In genomic region chr6:55920282-55920720, GRCm38 (mm10) we compare ENCODE assay signal across 13 mouse cellular contexts.
A peak's percentile ranks its signal among the peaks of the same experiment; 100 is the strongest.
DNase-seq lines count a peak whose midpoint lies in the region; ATAC-seq and TF ChIP-seq lines count a peak whose summit lies in the region.
"Had no signal": no experiment of that assay in that cellular context is flagged by ENCODE, and none has a peak within 500 bp of the region (broad histone marks: within the 10 kb centered on the region; RNA-seq: fewer than 3 reads in every experiment).

No protein-coding gene starts in this region.

- peak; percentile 93 for ATAC-seq in forebrain, embryonic 13.5 days
- peak; percentile 81 for ATAC-seq in hindbrain, postnatal 0 days
- peak; percentile 91 for ATAC-seq in neural tube, embryonic 14.5 days (ENCODE audit: low read depth)
- no peak for ATAC-seq in frontal cortex, adult (ENCODE audit: low TSS enrichment)
- no peak for ATAC-seq in liver, embryonic 11.5 days (replicated peaks; ENCODE audit: low FRiP score)

- no peaks in the 10 kb centered on the region for H3K36me3 ChIP-seq in forebrain, embryonic 13.5 days (ENCODE audit: poor library complexity, severe bottlenecking)
- H3K36me3 ChIP-seq in hindbrain, postnatal 0 days (ENCODE audit: insufficient read depth, low read length), result no peaks in the 10 kb centered on the region
- H3K36me3 ChIP-seq in neural tube, embryonic 14.5 days (ENCODE audit: control insufficient read depth, insufficient read depth, low read length), result no peaks in the 10 kb centered on the region
- H3K36me3 ChIP-seq in liver, embryonic 11.5 days (ENCODE audit: control insufficient read depth, insufficient read depth, low read length), result no peaks in the 10 kb centered on the region

- no peaks in the 10 kb centered on the region for H3K9me3 ChIP-seq in forebrain, embryonic 13.5 days (replicated peaks)
- H3K9me3 ChIP-seq in hindbrain, postnatal 0 days (ENCODE audit: low read length), result no peaks in the 10 kb centered on the region
- no peaks in the 10 kb centered on the region for H3K9me3 ChIP-seq in neural tube, embryonic 14.5 days (ENCODE audit: control insufficient read depth, low read length)
- H3K9me3 ChIP-seq in liver, embryonic 11.5 days (ENCODE audit: control insufficient read depth, low read length), result no peaks in the 10 kb centered on the region

- no peak overlapping the region for H3K4me3 ChIP-seq in forebrain, embryonic 13.5 days
- H3K4me3 ChIP-seq in hindbrain, postnatal 0 days (ENCODE audit: low read length), result no peak overlapping the region
- H3K4me3 ChIP-seq in neural tube, embryonic 14.5 days (ENCODE audit: low read depth, low read length), result no peak overlapping the region
- no peak overlapping the region for H3K4me3 ChIP-seq in liver, embryonic 11.5 days (ENCODE audit: low read depth, low read length)

- H3K27ac ChIP-seq in forebrain, embryonic 13.5 days, result peak overlapping the region; percentile 94
- H3K27ac ChIP-seq in hindbrain, postnatal 0 days, result peak overlapping the region; percentile 58; the same call in 1 of the 2 replicates
- peak overlapping the region; percentile 83 for H3K27ac ChIP-seq in neural tube, embryonic 14.5 days (ENCODE audit: low read depth, low read length)
- H3K27ac ChIP-seq in liver, embryonic 11.5 days (ENCODE audit: low read depth, low read length), result no peak overlapping the region
- H3K27ac ChIP-seq: kidney, postnatal 0 days had no signal

- H3K4me1 ChIP-seq in forebrain, embryonic 13.5 days, result peaks cover 19% of the 10 kb centered on the region
- H3K4me1 ChIP-seq in hindbrain, postnatal 0 days (ENCODE audit: insufficient read depth, low read length), result peaks cover 3% of the 10 kb centered on the region; the same call in 1 of the 2 replicates
- peaks cover 5% of the 10 kb centered on the region for H3K4me1 ChIP-seq in neural tube, embryonic 14.5 days (ENCODE audit: control insufficient read depth, insufficient read depth, low read length)
- H3K4me1 ChIP-seq in liver, embryonic 11.5 days (replicated peaks; ENCODE audit: control insufficient read depth, insufficient read depth, low read length), result no peaks in the 10 kb centered on the region

- no peak overlapping the region for H3K9ac ChIP-seq in forebrain, embryonic 13.5 days
- no peak overlapping the region for H3K9ac ChIP-seq in hindbrain, postnatal 0 days (replicated peaks; ENCODE audit: low read length)
- no peak overlapping the region for H3K9ac ChIP-seq in neural tube, embryonic 14.5 days (replicated peaks; ENCODE audit: low read depth, low read length)
- no peak overlapping the region for H3K9ac ChIP-seq in liver, embryonic 11.5 days (ENCODE audit: low read depth, low read length)
- H3K9ac ChIP-seq: lung, embryonic 14.5 days had no signal

- WGBS in forebrain, embryonic 13.5 days, result 21% methylated on average over 3 of the region's 3 CpGs
- 28% methylated on average over 3 of the region's 3 CpGs for WGBS in hindbrain, postnatal 0 days
- 30% methylated on average over 3 of the region's 3 CpGs for WGBS in neural tube, embryonic 14.5 days
- WGBS in liver, embryonic 11.5 days, result 79% methylated on average over 3 of the region's 3 CpGs

- peak overlapping the region; percentile 30 for H3K4me2 ChIP-seq in forebrain, embryonic 13.5 days
- peak overlapping the region; percentile 13; the same call in 1 of the 2 replicates for H3K4me2 ChIP-seq in hindbrain, postnatal 0 days (ENCODE audit: low read depth, low read length)
- H3K4me2 ChIP-seq in neural tube, embryonic 14.5 days (ENCODE audit: low read depth, low read length), result peak overlapping the region; percentile 11; the same call in 1 of the 2 replicates
- H3K4me2 ChIP-seq in liver, embryonic 11.5 days, result no peak overlapping the region
- H3K4me2 ChIP-seq: lung, embryonic 14.5 days had no signal

- DNase-seq in layer of hippocampus, adult 9-10 months (ENCODE audit: low spot score), result peak; percentile 30
- DNase-seq in layer of hippocampus, postnatal 25 days (ENCODE audit: extremely low spot score in 1 of 2, low spot score in 1 of 2), result no peak
- peak; percentile 58 for DNase-seq in hindbrain, postnatal 0 days (ENCODE audit: low spot score)
- no peak for DNase-seq in lung, postnatal 25 days (ENCODE audit: low spot score)
- no peak for DNase-seq in liver, embryonic 11.5 days (ENCODE audit: low spot score)
- DNase-seq: adrenal gland, postnatal 36 days; heart, postnatal 36 days; lung, embryonic 14.5 days; thymus, postnatal 4 days had no signal

- no peaks in the 10 kb centered on the region for H3K27me3 ChIP-seq in forebrain, embryonic 13.5 days
- H3K27me3 ChIP-seq in hindbrain, postnatal 0 days (ENCODE audit: insufficient read depth, low read length), result no peaks in the 10 kb centered on the region
- H3K27me3 ChIP-seq in neural tube, embryonic 14.5 days (ENCODE audit: control insufficient read depth, insufficient read depth, low read length), result no peaks in the 10 kb centered on the region
- H3K27me3 ChIP-seq in liver, embryonic 11.5 days (replicated peaks; ENCODE audit: control insufficient read depth, insufficient read depth, low read length), result no peaks in the 10 kb centered on the region

- no peak for TF ChIP-seq CTCF in hindbrain, postnatal 0 days (IDR thresholded peaks at IDR 0.05; ENCODE audit: low read depth)

Comparison
In these comparisons a context has a peak if more than half of its experiments do, and no peak if none do; other contexts are left out.
1. DNase-seq: peak in layer of hippocampus, adult 9-10 months (single experiment) and hindbrain, postnatal 0 days (single experiment); none in layer of hippocampus, postnatal 25 days (0 of 2), lung, postnatal 25 days (single experiment) and liver, embryonic 11.5 days (single experiment).
2. ATAC-seq: peak in forebrain, embryonic 13.5 days (single experiment), hindbrain, postnatal 0 days (single experiment) and neural tube, embryonic 14.5 days (single experiment); none in frontal cortex, adult (single experiment) and liver, embryonic 11.5 days (single experiment).